Mouse (Mus musculus): Measurements from ENCODE around the gene Nkrf.
A peak's percentile ranks its signal among the peaks of the same experiment; 100 is the strongest.
"Not testable (repeated sequence)": the region's sequence is repeated elsewhere in the genome, so short reads cannot be mapped to it uniquely, and the experiment has no call there.

Gene Nkrf

DNA sequence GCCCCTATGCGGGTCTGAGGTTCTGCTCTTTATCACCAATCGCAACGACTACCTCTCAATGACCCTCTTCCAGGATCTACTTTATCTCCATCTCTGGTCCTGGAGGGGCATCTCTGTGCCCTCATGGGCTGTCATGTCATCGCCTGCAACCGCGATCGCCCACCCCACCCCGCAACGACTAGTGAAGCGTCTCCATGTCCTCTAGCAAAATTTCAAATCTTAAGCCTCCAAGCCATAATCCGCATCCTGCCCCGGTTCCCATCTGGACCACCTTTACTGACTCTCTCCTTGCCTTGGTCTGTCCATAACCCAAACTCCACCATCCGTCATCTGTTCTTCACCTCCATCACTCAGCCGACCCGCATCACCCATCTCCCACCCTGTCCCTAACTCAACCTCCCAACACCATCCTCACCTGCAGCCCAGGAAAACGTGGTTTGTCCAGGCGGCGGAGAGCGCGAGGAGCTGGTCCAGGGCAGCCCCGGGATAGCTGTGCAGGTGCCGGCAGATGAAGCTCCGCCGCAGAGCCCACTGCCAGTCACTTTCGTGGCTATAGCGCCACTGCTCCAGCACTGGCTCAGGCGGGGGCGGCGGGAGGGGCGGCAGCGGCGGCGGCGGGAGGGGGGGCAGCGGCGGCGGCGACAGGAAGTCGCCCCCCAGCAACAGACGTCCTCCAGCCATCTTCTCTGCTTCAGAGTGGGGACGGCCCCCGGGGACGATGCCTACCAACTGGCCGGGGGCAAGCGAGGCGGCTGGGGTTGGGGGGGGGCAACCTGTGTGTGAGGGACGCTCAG lies at the start of gene Nkrf:
Gene Nkrf (minus strand): TSS at position 579 of the 794 bp plus-strand sequence.
- DNase-seq (ENCODE audit: low spot score) = no peak

DNA sequence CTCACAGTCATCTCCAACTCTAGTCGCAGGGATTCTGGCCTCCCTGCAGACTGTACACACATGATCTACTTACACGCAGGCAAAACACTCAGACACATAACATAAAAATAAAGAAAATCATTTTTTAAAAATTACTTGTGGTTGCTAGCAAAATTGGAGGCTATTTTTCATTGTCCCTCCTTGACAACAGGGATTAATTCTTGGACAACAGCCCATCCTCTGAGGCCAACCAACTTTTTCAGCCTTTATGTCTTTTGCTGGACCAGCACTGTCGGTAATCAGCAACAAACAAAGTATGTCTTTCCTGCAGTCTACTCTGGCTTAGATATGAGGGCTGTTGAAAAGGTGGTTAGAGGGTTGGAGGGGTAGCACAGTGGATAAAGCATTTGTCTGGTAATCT lies 38.4 kb upstream of the Nkrf start:
- no peak for DNase-seq (ENCODE audit: low spot score)

DNA sequence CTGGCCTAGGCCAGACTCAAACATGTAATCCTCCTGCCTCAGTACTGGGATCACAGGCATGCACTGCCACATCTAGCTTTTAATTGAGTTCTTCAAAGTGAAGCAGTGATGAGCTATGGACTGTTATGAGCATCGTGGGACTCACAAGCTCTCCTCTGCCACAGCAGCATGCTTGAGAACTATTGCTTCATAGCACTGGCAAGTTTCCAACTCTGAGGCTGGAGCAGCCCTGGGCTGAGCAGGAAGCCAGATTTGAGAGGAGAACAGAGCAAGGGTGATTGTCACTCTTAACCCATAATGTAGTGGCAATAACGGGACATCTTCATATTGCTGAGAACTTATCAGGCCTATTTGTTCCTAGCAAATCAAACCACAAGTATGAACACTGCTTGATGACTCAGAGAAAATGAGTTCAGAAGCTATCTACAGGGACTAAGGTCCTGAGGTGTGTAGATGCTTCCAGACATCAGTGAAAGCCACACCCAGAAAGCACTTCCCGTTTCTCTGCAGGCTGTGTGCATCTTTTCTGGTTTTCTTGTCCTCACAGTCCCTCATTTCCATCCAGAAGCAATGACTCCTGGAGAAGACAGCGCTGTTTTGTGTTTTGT lies 37.2 kb upstream of the Nkrf start:
- peak; percentile 36 for DNase-seq (ENCODE audit: low spot score)

DNA sequence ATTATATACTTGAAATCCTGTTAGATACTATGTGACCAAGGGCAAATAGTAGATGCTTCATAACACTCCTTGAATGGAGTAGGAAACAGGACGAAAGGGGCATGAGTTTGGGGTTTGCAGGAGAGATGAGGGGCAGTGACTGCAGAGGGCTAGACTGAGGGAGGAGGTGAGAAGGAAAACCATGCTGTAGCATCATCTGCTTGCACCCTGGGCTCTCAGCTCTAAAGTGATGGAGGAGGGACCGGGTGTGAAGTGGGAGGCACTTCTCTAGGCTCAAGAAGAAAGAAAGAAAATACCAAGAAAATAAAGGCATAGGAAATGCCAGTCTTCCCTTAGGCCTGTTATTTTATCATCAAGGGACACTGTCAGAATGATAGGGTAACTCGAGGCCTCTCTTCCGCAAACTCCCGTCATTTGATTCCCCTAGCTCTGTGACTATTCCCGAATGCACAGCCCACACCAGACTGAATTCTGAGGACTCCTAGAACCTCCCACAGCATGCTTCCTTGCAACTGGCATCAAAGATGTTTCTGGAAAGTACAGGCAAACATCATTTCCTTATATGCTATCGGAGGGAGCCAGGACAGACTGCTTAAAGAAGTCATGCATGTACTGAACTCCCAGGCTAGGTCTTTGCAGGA lies 32.7 kb upstream of the Nkrf start:
- DNase-seq (ENCODE audit: low spot score) = no peak

DNA sequence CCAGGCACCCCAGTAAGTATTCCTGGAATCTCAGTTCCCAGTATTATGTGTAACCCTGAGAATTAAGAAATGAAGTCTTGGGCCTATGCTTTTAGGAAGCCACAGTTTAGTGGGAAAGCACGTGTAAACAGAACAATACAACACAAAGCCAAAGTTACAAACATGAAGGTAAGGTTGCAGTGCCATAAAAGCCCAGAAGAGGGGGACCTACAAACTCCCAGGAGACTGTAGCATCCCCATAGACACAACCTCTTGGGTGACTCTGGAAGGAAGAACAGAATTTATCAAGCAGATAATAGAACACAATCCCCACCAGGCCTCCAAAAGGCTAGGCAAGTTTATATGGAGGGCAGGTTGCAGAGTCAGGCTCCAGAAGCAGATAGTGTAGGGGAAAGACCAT lies 27.9 kb upstream of the Nkrf start:
- no peak for DNase-seq (ENCODE audit: low spot score)

DNA sequence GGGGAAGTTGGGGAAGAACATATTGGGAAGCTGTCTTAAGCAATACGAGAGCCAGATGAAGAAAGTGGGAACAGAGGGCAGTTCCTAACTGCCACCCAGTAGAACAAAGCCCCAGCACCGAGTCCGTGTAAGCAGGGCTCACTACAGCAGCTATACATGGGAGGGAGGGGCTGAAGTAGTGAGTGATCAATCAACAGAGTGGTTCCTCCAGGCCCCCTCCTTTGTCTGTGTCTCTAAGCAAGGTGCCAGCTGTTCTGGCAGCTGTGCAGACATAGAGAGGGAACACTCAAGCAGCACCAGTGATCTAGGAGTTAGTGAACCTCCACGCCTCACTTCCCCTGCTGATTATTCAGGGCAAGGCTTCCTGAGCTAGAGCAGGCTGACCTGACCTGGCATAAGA lies 27.0 kb upstream of the Nkrf start:
- no peak for DNase-seq (ENCODE audit: low spot score)

DNA sequence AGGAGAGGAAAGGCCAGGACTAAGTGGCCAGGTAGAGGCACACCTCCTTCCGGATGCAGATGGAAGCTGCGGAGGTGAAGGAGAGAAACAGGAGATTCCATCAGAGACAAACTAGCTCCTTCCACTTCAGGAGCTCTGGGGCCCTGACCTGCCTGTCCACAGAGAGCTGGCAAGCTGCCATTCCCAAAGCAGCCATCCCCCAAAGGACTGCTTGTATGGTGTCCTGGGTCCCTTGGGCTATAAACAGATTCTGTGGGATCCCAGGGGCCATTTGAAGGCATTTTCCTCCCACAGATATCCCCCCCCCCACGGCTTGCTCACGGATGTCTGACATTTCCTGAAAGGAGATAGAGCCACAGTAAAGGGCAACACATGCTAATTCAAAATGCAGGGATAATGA lies 26.1 kb upstream of the Nkrf start:
- DNase-seq (ENCODE audit: low spot score) = no peak

DNA sequence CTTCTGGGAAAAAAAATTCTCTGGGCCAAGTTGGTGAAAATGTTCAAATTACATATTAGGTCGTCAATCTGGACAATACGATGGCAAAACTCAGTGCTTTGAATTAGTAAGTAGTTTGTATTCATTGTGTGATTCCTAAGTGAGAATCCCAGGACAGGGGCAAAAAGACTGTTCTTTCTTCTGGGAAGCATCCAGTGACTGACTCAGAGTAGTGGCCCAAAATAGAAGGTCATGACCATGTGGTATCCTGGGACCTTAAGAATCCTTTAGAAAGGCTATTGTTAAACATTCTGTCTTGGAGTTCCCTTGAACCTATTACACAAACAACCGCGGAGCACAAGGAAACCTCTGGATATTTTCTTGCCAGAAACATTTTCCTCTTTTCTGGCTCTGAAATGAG lies 18.6 kb upstream of the Nkrf start:
- no peak for DNase-seq (ENCODE audit: low spot score)

DNA sequence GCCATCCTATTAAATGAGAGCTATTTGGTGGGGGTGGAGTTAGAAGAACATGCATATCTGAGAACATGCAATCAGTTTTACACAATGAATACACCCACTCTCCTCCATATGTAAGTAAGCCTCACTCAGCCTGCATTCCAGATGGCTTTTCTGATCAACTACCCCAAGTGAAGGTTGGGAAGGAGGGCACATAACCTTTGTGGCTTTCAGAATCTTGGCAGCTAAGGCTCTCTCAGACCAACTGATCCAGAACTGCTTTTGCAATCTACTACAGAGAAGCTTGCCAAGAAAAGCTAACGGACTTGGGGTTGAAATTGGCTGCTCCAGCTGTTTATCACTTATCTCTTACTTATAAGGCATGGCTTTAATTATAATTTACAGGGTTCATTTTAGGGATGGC lies 15.1 kb upstream of the Nkrf start:
- DNase-seq (ENCODE audit: low spot score) = no peak

DNA sequence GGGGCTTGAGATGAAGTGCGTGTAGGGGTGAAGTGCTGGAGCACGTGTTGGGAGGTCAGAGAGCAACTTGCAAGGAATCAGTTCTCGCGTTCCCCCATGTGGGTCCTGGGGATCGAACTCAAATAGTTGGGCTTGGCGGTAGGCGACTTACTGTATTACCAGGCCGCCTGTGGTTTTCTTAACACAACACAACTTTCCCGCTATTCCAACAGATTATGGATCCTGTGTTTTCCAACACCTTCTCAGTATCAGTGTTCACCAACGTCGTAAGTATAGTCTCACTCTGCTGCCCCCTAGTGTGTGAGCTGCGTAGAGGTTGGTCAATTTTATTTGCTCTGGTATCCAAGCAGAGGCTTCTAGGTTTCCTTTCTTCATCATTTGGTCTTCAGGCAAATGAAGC lies 8.6 kb upstream of the Nkrf start:
- no peak for DNase-seq (ENCODE audit: low spot score)

DNA sequence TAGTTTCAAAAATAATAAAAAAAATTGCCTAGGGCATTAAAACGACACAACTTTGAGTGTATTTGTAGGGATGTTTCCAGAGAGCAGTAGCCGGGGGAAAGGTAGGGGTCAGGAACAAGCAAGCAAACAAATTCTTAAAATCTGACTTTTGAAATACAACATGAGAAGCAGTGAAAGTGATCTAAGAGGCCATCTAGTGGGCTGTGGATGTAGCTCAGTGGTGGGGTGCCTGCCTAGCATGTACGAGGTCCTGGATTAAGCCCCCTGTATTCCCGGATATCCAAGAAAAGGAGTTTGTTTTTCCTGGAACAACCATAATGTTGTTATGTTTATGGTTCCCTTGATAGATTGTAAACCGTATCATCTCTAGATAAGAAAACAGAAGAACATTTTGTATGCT lies 3.8 kb upstream of the Nkrf start:
- DNase-seq (ENCODE audit: low spot score) = no peak

DNA sequence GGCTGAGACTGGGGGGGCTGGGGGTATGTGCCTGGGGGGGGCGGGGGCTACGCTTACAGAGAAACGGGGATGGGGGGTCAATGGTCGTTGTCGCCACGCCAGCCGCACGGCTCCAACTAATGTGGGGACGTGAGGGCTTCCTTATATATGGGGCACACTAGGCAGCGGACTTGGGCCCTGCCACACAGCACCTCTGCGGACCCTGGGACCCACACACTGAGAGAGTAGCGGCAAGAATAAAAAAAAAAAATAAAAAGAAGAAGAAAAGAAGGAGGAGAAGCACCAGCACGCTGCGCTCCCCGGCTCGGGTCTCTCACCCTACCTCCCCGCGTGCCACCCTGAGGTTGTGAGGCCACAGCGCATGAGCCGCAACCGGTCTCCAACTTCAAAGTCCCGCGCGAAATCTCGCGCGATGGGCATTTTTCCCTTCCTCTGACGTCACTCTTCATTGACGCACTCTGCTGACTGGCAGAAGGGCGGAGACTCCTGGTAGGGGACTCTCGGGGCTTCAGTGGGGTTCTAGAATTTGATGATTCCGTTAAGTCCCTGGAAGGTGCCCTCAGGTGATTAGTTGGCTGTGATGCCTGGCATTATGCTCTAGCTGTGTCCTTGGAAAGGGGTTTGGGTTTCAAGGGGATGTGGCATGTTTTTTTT lies 543 bp upstream of the Nkrf start:
- DNase-seq (ENCODE audit: low spot score) = peak; percentile 84

DNA sequence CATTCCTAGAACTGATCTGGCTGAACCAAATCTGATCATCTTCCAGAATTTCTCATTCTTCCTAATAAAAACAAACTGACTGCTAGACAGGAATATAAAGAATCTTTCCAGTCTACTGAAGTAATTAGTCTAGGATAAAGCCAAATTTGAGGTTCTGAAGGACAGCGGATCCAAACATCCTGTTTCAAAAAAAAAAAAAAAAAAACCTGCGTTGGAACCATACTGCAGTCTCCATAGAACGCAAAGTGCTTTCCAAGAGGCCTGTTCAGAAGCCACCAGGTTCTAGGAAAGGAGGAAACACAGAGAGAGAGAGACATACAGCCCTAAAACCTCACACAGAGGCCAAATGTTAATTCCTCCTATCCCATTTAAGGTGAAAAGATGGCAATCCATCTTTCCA lies 1.0 kb downstream of the Nkrf start:
- DNase-seq (ENCODE audit: low spot score) = no peak

DNA sequence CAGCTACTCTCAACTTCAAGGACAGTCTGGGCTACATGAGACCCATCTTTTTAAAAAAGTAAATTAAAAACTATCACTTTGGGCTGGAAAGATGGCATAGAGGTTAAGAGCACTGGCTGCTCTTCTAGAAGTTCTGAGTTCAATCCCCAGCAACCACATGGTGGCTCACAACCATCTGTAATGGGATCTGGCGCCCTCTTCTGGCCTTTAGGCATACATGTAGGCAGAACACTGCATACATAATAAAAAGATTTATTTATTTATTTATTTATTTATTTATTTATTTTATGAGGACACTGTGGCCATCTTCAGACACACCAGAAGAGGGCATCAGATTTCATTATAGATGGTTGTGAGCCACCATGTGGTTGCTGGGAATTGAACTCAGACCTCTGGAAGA lies 3.8 kb downstream of the Nkrf start:
- not testable (repeated sequence) for DNase-seq (ENCODE audit: low spot score)

DNA sequence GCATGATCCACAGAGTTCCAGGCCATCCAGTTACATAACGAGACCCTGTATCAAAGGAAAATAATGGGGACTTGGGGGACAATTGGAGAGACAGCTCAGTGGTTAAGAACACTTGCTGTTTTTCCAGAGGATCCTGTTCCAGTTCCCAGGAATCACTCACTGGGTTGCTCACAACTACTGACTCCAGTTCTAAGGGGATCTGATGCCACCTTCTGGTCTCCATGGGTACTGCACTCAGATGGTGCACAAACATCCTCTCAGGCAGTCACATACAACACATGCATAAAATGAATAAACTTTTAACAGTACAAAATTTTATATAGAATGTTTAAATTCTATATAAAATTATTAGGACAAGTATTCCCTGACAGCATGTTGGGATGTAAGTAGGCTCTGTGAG lies 18.0 kb downstream of the Nkrf start:
- no peak for DNase-seq (ENCODE audit: low spot score)

DNA sequence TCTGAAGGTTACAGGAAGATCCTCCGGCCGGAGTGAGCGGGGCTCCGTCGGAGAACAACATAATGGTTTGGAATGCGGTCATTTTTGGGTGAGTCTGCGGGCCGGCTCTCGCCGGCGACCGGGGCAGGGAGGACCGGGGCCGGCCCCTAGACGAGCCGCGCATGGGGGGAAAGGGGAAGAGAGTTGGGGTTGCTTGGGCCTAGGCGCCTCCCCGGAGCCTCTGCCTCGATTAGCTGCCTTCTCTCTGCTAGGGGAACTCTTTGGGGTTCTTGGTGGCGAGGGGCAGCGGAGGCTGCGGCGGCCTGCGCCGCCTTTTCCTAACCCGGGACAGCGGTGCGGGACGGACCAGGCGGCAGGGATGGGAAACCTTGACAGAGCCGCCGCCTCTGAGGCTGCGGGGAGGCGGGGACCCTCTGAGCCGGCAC lies 28.0 kb downstream of the Nkrf start:
- DNase-seq (ENCODE audit: low spot score) = no peak

DNA sequence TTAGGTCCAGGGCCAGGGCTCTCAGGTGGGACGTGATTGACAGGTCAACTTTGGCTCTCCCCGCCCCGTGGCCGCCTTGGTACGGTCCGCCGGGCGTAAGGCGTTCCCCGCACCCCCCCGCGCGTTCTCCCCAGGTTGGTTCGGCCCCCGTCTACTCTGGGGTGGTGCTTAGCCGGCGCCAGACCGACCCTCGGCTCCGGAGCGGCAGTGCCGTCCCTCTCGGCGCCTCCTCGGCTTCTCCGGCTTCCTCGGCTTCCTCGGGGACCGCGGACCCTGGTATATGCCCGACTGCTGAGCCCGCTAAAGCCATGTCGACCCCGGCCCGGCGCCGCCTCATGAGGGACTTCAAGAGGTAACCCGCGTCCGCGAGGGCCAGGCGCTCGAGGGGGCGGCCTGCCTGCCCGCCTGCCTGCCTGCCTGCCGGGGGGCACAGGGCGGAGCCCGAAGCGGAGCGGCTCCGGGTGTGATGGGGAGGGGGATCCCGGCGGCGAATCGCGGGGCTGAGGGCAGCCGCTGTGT lies 28.5 kb downstream of the Nkrf start:
- peak; percentile 69 for DNase-seq (ENCODE audit: low spot score)

DNA sequence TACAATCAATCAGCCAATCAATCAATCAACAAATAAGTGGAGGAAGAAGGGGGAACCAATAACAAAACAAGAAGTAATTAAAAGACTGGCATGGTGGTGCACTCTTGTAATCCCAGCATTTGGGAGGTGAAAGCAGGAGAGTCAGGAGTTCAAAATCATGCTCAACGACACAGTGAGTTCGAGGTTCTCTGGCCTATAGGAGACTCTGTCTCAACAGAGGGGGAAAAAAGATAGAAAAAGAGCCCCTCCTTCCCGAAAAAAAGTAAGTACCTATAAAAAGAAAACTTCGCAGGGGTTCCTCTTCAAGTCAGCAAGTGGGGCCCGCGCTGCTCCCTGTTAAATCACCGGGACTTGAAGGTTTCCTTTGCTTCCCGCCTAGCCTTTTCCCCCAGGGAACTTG lies 28.9 kb downstream of the Nkrf start, which contains the start of the genes Ube2a and C330007P06Rik:
Gene Ube2a (plus strand): TSS at position 136 of the 400 bp plus-strand sequence.
Gene C330007P06Rik (minus strand): TSS at position 347 of the 400 bp plus-strand sequence.
- DNase-seq (ENCODE audit: low spot score) = no peak

DNA sequence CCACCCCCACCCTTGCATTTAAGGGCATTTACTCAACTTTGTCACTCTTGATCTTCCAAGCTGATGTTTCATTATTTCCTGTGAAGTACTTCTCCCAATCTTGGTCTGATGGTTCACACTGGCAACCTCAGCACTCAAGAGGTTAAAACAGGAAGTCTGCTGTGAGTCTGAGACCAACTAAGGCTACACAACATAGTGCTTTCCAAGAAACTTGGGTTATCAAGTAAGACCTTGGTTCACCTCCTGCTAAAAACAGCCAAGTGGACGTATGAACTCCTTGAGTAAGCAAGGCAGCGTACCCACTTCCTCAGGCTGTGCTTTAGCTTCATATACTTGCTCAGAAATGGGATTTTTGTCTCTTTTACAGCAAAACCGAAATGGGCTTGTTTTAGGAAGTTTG lies 32.3 kb downstream of the Nkrf start:
- DNase-seq (ENCODE audit: low spot score) = no peak

DNA sequence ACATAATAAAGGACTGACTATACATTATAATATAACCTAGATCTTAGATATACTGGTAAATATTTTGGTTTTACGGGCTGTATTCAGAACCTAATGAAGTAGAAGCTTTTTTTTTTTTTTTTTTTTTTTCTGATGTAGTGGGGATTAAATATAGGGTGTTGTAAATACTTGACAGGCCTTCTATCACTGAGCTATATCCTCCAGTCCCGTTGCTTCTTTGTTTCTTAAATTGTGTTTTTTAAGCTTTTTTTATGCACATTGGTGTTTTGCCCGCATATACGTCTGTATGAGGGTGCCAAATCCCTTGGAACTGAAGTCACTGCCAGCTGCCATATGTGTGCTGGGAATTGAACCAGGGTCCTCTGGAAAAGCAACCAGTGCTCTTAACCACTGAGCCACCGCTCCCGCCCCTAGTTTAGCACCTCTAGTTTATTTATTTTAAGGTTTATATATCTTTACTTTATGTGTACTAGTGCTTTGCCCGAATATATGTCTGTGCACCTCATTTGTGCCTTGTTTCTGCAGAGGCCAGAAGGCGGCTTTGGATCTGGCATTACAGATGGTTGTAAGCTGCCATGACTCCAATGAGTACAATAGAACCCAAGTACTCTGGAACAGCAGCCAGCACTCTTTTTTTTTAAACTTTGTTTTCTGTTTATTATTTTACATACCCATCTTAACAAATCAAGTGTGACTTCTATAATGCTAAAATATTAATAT lies 37.9 kb downstream of the Nkrf start:
- no peak for DNase-seq (ENCODE audit: low spot score)

DNA sequence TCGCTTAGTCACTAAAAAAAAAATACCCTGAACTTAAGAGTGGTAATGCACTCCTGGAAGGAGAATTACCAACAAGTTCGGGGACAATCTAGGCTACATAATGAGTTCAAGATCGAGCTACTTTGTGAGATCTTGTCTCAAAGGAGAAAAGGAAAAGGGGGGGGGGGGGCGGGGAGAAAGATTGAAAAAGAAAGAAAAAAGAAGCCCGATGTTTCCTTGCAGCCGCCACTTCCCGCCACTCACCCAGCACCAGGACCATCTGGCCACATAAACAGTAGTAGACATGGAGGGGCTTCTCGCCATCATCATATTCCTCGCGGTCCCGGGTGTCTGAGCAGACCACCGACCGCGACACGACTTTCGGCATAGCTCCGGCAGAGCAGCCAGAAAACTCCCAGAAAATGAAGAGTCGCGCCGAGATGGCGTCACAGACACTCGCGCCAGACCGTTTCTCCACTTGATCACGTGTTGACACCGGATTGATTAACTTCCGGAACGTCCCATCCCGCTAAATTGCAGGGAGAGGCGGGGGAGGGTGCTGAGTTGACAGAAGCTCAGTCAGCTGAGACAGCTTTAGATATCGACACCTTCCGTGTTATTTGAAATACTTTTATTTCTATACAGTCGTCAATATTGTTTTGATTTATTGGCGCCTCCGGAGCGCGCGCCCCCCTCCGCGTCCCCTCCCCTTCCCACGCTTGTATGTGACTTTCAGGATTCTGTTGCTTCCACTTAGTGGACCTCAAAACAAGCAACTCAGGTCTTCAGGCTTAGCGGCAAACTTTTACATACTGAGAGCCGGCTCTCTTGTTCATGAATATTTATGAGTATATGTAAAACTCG lies 38.7 kb downstream of the Nkrf start:
- peak; percentile 55 for DNase-seq (ENCODE audit: low spot score)
